Mouse (Mus musculus) megakaryocyte, embryonic 14.5 days (primary cell): ENCODE data around the gene Elfn1.

ENCODE experiments used
- FLI1 ChIP-seq: IDR thresholded peaks from 2 replicates; pipeline ENCODE4 v1.6.1; 2012; ENCODE audit warnings: low read length, inconsistent platforms, mixed read lengths
- GATA1 ChIP-seq: IDR thresholded peaks from 3 replicates; pipeline ENCODE4 v1.6.1; 2012; ENCODE audit warnings: mixed read lengths, low read length, inconsistent platforms, borderline replicate concordance

- TF ChIP-seq GATA1 (no peak), FLI1 (no peak)
These were observed 26.6 kb upstream of the Elfn1 start for GRCm38 (mm10) chr5:139881161-139881560.
